Mouse (Mus musculus) Patski (cell line): Measurements from ENCODE around the gene Syt16. TPM values are rescaled to one million over a fixed set of nuclear protein-coding genes. Genes with fewer than 3 reads are reported as not detected.

Source experiments
- ATAC-seq: fragments of 100-300 bp; one replicate; pipeline ENCODE4 v1.8.0; 2021
- CTCF ChIA-PET: fragments of 350-600 bp; sonication (Branson Sonifier 250); formaldehyde crosslinking; loops from one replicate; lab custom pipeline; 2022; ENCODE audit warnings: inconsistent platforms; lab: Charles Lee
- POLR2A ChIA-PET: fragments of 350-600 bp; sonication (Branson Sonifier 250); formaldehyde crosslinking; loops from one replicate; lab custom pipeline; 2022; ENCODE audit warnings: antibody characterized with exemption, inconsistent platforms; lab: Charles Lee
- DNase-seq: peaks from one replicate; pipeline ENCODE4 v3.0.0-alpha.2; 2011; ENCODE audit warnings: low read depth, low spot score
- H3K27me3 ChIP-seq: fragments of 371-371 bp; one replicate; pipeline ENCODE4 v1.5.1; 2021
- CTCF ChIP-seq: fragments of 100-300 bp; IDR thresholded peaks from one replicate; pipeline ENCODE4 v1.5.1; 2021
- in situ Hi-C: fragments of 300-500 bp; cut with MboI; formaldehyde crosslinking; loops from 3 replicates; pipeline ENCODE4 v1.11.1; 2018; ENCODE audit warnings: low pct_unique_long_range_greater_than_20kb, mixed read lengths
- polyA plus RNA-seq: library from polyadenylated mRNA; unstranded; gene quantifications from one replicate; pipeline ENCODE4 v1.2.3, GENCODE M21; 2021

Syt16 gene
- polyA plus RNA-seq, 1 experiment from 2014 or later: not detected

DNA sequence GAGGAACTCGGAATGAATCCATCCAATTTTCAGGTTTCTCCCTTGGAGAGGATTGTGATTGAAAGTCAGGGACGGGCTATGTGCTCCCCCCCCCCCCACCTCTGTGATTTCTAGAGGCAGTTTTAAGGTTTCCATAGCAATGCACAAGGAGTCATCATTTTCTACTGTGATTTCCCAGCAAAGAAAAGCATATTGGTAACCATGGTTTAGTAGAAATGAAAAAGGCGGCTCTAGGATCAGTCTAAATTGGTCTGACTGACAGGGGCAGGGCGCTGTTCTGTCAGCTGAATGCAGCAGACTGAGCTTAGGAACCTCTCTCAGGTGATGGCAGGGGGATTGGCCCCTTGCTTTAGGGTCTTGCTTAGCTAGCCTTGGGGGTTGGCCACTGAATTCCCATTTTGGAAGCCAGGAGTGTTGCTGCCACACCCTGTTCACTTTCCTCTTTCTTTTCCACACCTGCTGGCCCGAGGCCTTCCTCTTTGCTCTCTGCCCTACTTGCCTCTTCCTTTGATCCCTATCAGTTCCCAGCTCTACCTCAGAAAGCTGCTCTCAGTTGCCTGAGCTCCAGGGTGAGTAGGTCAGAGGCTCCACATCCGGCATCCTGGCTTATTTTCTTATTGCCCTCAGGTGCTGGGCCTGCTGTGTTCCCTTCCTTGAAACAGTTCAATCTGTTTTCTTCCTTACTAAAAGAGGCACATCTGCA is 108.5 kb downstream of the Syt16 start:
- ChIA-PET POLR2A (no interaction called here), CTCF (interaction anchor here (1.1 kb wide), 1 partner anchor 14 kb away, joined by 3 read pairs; no protein-coding TSS in a partner anchor)
- in situ Hi-C loops: no loop called here
- ATAC-seq (no peak), DNase-seq (no peak)
- H3K27me3 ChIP-seq: peaks cover 11% of the 10 kb centered on the region
- TF ChIP-seq CTCF: no peak

DNA sequence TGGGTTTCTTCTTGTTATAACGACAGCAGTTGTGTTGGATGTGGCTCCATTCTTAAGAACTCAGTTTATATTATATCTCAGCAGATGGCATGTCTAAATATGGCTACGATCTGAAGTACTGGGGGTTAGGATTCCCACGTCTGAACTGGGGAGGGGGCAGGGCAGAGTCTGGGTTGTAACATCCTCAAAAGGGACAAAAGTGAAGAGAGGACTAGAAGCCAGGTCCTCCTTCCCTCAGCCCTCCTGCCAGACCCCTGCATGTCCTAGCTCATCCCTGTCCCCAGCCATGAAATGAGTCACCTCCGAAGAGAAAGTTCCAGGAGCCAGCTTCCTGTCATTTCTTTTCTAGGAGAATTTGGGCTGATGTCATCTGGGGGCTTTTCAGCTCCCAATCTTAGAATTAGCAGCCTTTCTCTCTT is 111.2 kb downstream of the Syt16 start:
- ATAC-seq: no peak
- DNase-seq: no peak
- in situ Hi-C loops: no loop called here
- ChIA-PET POLR2A (no interaction called here), CTCF (no interaction called here)
- TF ChIP-seq CTCF: no peak
- H3K27me3 ChIP-seq: peaks cover 13% of the 10 kb centered on the region

GRCm38 (mm10) chr12:74109462-74110068 is 112.1 kb downstream of the Syt16 start:
- no peak for TF ChIP-seq CTCF
- CTCF ChIA-PET: interaction anchor here (0.8 kb wide), 1 partner anchor 12 kb away, joined by 3 read pairs; no protein-coding TSS in a partner anchor
- in situ Hi-C loops: no loop called here
- ATAC-seq: no peak
- H3K27me3 ChIP-seq: peaks cover 13% of the 10 kb centered on the region
- POLR2A ChIA-PET: no interaction called here
- DNase-seq: no peak

- DNase-seq (no peak), ATAC-seq (no peak)
- peaks cover 3% of the 10 kb centered on the region for H3K27me3 ChIP-seq
- CTCF ChIA-PET: no interaction called here
- in situ Hi-C loops: no loop called here
- TF ChIP-seq CTCF: no peak
- POLR2A ChIA-PET: no interaction called here
Measured at GRCm38 (mm10) chr12:74116825-74117224, 119.4 kb downstream of the Syt16 start.

DNA sequence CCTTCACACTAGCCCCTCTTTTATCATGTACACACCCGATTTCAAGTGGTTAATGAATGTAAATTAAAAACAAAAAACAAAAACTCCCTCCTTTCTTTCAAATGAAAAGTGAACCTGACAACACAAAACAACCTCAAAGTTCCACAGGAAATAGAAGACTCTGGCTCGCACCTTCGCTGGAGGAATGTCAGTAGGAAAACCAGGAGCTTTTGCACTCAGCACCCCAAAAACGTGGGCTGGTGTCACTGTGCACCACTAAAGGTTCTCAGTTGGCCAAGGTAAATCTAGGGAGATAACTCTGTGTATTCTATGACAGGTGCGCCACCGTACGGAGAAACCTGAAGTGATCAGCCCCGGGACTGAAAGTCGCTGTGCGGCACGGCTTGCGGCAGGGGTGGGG is 128.3 kb downstream of the Syt16 start:
- ATAC-seq: no peak
- peaks cover 3% of the 10 kb centered on the region for H3K27me3 ChIP-seq
- no peak for TF ChIP-seq CTCF
- in situ Hi-C loops: no loop called here
- POLR2A ChIA-PET: no interaction called here
- DNase-seq: no peak
- CTCF ChIA-PET: no interaction called here

DNA sequence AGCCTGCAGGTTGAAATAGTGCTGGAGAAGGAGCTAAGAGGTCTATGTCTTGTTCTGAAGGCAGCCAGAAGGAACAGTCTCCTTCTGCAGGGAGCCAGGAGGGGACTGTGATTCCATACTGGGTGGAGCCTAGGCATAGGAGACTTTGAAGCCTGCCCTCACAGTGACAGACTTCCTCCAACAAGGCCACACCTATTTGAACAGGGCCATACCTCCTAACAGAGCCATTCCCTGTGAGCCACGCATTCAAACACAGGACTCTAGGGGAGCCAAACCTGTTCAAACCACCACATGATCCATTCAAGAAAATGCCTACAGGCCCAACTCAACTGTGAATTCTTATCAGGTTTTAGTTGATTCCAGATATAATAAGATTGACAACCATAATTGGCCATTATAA is 130.8 kb downstream of the Syt16 start:
- peaks cover 3% of the 10 kb centered on the region for H3K27me3 ChIP-seq
- CTCF ChIA-PET: no interaction called here
- TF ChIP-seq CTCF: no peak
- in situ Hi-C loops: no loop called here
- no peak for DNase-seq
- ATAC-seq: no peak
- POLR2A ChIA-PET: no interaction called here

DNA sequence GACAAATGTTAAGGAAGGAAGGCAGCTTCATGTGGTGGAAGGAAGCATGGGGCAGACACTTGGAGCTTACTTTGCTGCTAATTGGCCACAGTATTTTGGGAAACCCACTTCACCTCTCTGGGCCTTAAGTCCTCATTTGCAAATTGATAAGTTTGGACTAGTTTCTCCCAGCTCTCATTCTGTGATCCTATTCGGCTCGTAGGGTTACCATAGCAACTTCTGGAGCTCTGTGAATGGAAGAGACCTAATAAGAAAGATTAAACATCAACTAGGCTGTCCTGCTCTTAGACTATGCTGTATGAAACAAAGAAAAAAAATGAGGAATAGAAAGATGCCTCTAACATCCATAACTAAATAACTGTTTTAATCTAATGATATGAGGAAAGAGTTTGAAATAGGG is 134.3 kb downstream of the Syt16 start:
- POLR2A ChIA-PET: no interaction called here
- in situ Hi-C loops: no loop called here
- DNase-seq (no peak), ATAC-seq (no peak)
- no peak for TF ChIP-seq CTCF
- peaks cover 3% of the 10 kb centered on the region for H3K27me3 ChIP-seq
- CTCF ChIA-PET: no interaction called here

DNA sequence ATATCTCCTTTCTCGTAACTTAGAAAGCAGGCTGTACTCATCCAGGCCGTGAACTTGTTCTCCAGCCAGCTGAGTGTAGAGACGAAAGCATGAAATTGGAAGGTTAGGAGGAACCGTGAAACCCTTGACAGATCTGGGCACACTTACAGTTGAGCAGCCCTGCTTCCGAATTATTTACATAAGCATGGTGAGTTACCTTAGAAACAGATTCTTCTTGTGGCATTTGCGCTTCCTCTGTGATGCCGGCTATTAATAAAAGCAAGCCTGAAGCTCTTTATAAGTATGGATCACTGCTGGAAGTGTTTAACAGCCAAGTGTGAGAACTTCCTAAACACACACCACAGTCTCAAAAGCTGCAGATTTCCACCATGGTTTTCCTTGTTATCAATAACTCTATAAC is 144.7 kb downstream of the Syt16 start:
- POLR2A ChIA-PET: no interaction called here
- CTCF ChIA-PET: no interaction called here
- ATAC-seq (no peak), DNase-seq (no peak)
- H3K27me3 ChIP-seq: peaks cover 8% of the 10 kb centered on the region
- TF ChIP-seq CTCF: no peak
- in situ Hi-C loops: no loop called here

GRCm38 (mm10) chr12:74144385-74144784 is 146.9 kb downstream of the Syt16 start:
- TF ChIP-seq CTCF: no peak
- no peak for DNase-seq
- peaks cover 14% of the 10 kb centered on the region for H3K27me3 ChIP-seq
- no peak for ATAC-seq
- CTCF ChIA-PET: no interaction called here
- in situ Hi-C loops: no loop called here
- POLR2A ChIA-PET: no interaction called here

- in situ Hi-C loops: no loop called here
- POLR2A ChIA-PET: no interaction called here
- no peak for DNase-seq
Measured at GRCm38 (mm10) chr12:74160791-74161190, 163.3 kb downstream of the Syt16 start.

GRCm38 (mm10) chr12:74163080-74163479 is 165.6 kb downstream of the Syt16 start:
- ATAC-seq (no peak), DNase-seq (no peak)
- ChIA-PET POLR2A (no interaction called here), CTCF (no interaction called here)
- in situ Hi-C loops: no loop called here
- TF ChIP-seq CTCF: no peak
- H3K27me3 ChIP-seq: peaks cover 54% of the 10 kb centered on the region

More at GRCm38 (mm10) chr12:74160791-74161190, 163.3 kb downstream of the Syt16 start:
- no peak for TF ChIP-seq CTCF
- CTCF ChIA-PET: interaction anchor here (1.2 kb wide), 1 partner anchor 21 kb away, joined by 3 read pairs; no protein-coding TSS in a partner anchor
- no peak for ATAC-seq
- peaks cover 54% of the 10 kb centered on the region for H3K27me3 ChIP-seq
